Mouse (Mus musculus): ENCODE results near the gene Cox6a2.
A peak's percentile ranks its signal among the peaks of the same experiment; 100 is the strongest.

Cox6a2 gene

GRCm38 (mm10) chr7:128206152-128206551 lies at the start of gene Cox6a2:
TSS of gene Cox6a2 (minus strand) at chr7:128206387.
- DNase-seq (ENCODE audit: low spot score), result no peak

GRCm38 (mm10) chr7:128255757-128256156 lies 49.6 kb upstream of the Cox6a2 start:
- no peak for DNase-seq (ENCODE audit: low spot score)

- no peak for DNase-seq (ENCODE audit: low spot score)
Measured at GRCm38 (mm10) chr7:128254978-128255377, 48.8 kb upstream of the Cox6a2 start.

- no peak for DNase-seq (ENCODE audit: low spot score)
Measured at GRCm38 (mm10) chr7:128252609-128253008, 46.4 kb upstream of the Cox6a2 start.

- DNase-seq (ENCODE audit: low spot score), result no peak
Measured at GRCm38 (mm10) chr7:128251946-128252345, 45.8 kb upstream of the Cox6a2 start.

- DNase-seq (ENCODE audit: low spot score), result no peak
Measured at GRCm38 (mm10) chr7:128249998-128250397, 43.8 kb upstream of the Cox6a2 start.

- no peak for DNase-seq (ENCODE audit: low spot score)
Measured at GRCm38 (mm10) chr7:128248081-128249042, 42.2 kb upstream of the Cox6a2 start.

GRCm38 (mm10) chr7:128247443-128247842 lies 41.3 kb upstream of the Cox6a2 start:
- peak; percentile 64 for DNase-seq (ENCODE audit: low spot score)

GRCm38 (mm10) chr7:128246496-128247391 lies 40.6 kb upstream of the Cox6a2 start, which contains the start of gene Tgfb1i1:
TSS of gene Tgfb1i1 (plus strand) at chr7:128246812.
- peak; percentile 45 for DNase-seq (ENCODE audit: low spot score)

GRCm38 (mm10) chr7:128245547-128245946 lies 39.4 kb upstream of the Cox6a2 start:
- no peak for DNase-seq (ENCODE audit: low spot score)

- no peak for DNase-seq (ENCODE audit: low spot score)
Measured at GRCm38 (mm10) chr7:128244410-128245025, 38.3 kb upstream of the Cox6a2 start.

GRCm38 (mm10) chr7:128243921-128244320 lies 37.7 kb upstream of the Cox6a2 start:
- no peak for DNase-seq (ENCODE audit: low spot score)

GRCm38 (mm10) chr7:128242331-128242730 lies 36.1 kb upstream of the Cox6a2 start:
- no peak for DNase-seq (ENCODE audit: low spot score)

GRCm38 (mm10) chr7:128240131-128240784 lies 34.1 kb upstream of the Cox6a2 start:
- DNase-seq (ENCODE audit: low spot score), result no peak

GRCm38 (mm10) chr7:128238991-128239390 lies 32.8 kb upstream of the Cox6a2 start:
- DNase-seq (ENCODE audit: low spot score), result no peak

- DNase-seq (ENCODE audit: low spot score), result peak; percentile 99
Measured at GRCm38 (mm10) chr7:128237927-128238778, 32.0 kb upstream of the Cox6a2 start, which contains the start of gene 9130023H24Rik. TSS of gene 9130023H24Rik (minus strand) at chr7:128238031.

GRCm38 (mm10) chr7:128237593-128237926 lies 31.4 kb upstream of the Cox6a2 start:
- no peak for DNase-seq (ENCODE audit: low spot score)

GRCm38 (mm10) chr7:128236856-128237592 lies 30.8 kb upstream of the Cox6a2 start, which contains the start of gene Armc5:
TSS of gene Armc5 (plus strand) at chr7:128237342.
- peak; percentile 85 for DNase-seq (ENCODE audit: low spot score)

GRCm38 (mm10) chr7:128236426-128236825 lies 30.2 kb upstream of the Cox6a2 start:
- no peak for DNase-seq (ENCODE audit: low spot score)

GRCm38 (mm10) chr7:128235481-128235880 lies 29.3 kb upstream of the Cox6a2 start:
- no peak for DNase-seq (ENCODE audit: low spot score)

Data from ovary, postnatal 10 days (tissue).